Mouse (Mus musculus) C2C12 (cell line): Measurements from ENCODE around the gene Apol7a.
"Not testable (repeated sequence)": the region's sequence is repeated elsewhere in the genome, so short reads cannot be mapped to it uniquely, and the experiment has no call there.

Experiments used
- CTCF ChIP-seq: IDR thresholded peaks from one replicate; pipeline ENCODE4 v1.5.1; 2011; ENCODE audit not compliant: control insufficient read depth, insufficient read depth, insufficient read length
- FOSL1 ChIP-seq: IDR thresholded peaks from one replicate; pipeline ENCODE4 v1.8.0; 2011; ENCODE audit warnings: mild to moderate bottlenecking, low read length; ENCODE audit not compliant: poor library complexity, insufficient read depth, severe bottlenecking
- MAX ChIP-seq: IDR thresholded peaks from one replicate; pipeline ENCODE4 v1.6.1; 2011; ENCODE audit warnings: mild to moderate bottlenecking, control low read depth
- MYOD1 ChIP-seq: IDR thresholded peaks from one replicate; pipeline ENCODE4 v1.6.1; 2011; ENCODE audit warnings: low read depth; ENCODE audit not compliant: control insufficient read depth, insufficient read length
- USF1 ChIP-seq: IDR thresholded peaks from one replicate; pipeline ENCODE4 v1.6.1; 2011; ENCODE audit warnings: low read depth, mild to moderate bottlenecking, control low read depth, moderate library complexity

DNA sequence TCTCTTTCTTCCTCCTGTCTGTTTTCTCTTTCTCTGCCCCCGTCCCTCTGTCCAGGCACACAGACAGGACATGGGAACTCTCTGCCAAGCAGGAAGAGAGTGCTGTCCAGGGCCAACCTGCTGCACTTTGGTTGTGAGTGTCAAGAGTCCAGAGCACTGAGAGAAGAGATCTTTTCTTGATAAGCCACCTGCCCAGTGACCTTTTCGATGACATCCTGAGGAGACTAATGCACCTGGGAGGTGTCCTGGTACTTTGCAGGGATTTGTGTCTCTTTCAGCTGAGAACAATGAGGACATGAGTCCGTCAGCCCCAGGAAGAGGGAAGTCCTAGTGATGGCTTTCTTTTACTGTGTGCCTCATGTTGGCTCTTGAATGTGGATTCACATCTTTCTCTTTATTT lies 5.1 kb downstream of the Apol7a start:
- TF ChIP-seq CTCF, MAX, FOSL1, USF1, MYOD1: not testable (repeated sequence)
